Mouse (Mus musculus): ENCODE results near the gene Synj2. TPM values are rescaled to one million over a fixed set of nuclear protein-coding genes. Genes with fewer than 3 reads are reported as not detected.

The Synj2 gene
- polyA plus RNA-seq, 1 experiment, result 1.6 TPM

- TF ChIP-seq CTCF (IDR thresholded peaks at IDR 0.05; ENCODE audit: extremely low read depth, insufficient read depth, insufficient read length, insufficient replicate concordance), result no peak
- no peak for TF ChIP-seq POLR2A (IDR thresholded peaks at IDR 0.05; ENCODE audit: low read depth, low read length)
- no peak overlapping the region for H3K27ac ChIP-seq (ENCODE audit: insufficient read depth, low read length)
- 97% methylated on average over 3 of the region's 3 CpGs for WGBS
Observed at GRCm38 (mm10) chr17:5969246-5969645, 28.2 kb downstream of the Synj2 start.

DNA sequence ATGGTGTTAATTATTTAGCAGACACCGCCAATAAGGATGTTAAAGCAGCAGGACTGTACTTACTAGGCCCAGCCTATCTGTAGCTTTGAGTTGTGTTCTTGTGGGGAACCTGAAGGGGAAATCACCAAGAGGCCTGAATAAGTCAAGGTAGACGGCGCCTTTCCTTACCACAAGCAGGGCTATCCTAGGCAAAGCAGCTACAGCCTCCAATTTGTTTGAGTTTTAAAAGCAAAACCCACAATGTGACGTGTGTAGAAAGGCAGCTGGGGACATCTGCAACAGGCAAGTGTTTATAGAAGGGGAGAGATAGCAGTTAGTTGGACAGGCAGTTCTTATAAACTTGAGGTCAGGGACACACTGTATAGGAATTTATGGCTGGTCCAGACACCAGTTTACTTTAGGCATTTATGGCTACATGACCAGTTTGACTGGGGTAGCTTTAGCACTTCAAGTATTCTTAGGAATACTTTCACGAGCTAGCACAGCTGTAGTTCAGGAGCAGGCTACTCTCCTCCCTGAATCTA, 29.3 kb downstream of the Synj2 start:
- H3K4me3 ChIP-seq (ENCODE audit: extremely low read depth, insufficient read depth, insufficient read length), result no peak overlapping the region
- H3K27ac ChIP-seq (ENCODE audit: insufficient read depth, low read length), result no peak overlapping the region
- WGBS, result 80% methylated on average over 5 of the region's 5 CpGs
- no peaks in the 10 kb centered on the region for H3K27me3 ChIP-seq (ENCODE audit: control insufficient read depth, insufficient read depth, low read length)
- no peak for DNase-seq (ENCODE audit: low read depth in 1 of 2, low spot score in 2 of 2)
- H3K4me1 ChIP-seq (ENCODE audit: control insufficient read depth, insufficient read depth, insufficient read length), result peaks cover 2% of the 10 kb centered on the region; the same call in 1 of the 2 replicates
- H3K36me3 ChIP-seq (ENCODE audit: control insufficient read depth, insufficient read depth, low read length), result no peaks in the 10 kb centered on the region
- TF ChIP-seq CTCF (IDR thresholded peaks at IDR 0.05; ENCODE audit: extremely low read depth, insufficient read depth, insufficient read length, insufficient replicate concordance) (no peak), POLR2A (IDR thresholded peaks at IDR 0.05; ENCODE audit: low read depth, low read length) (no peak)

More at GRCm38 (mm10) chr17:5969246-5969645, 28.2 kb downstream of the Synj2 start:
- H3K4me3 ChIP-seq (ENCODE audit: extremely low read depth, insufficient read depth, insufficient read length), result no peak overlapping the region
- no peaks in the 10 kb centered on the region for H3K4me1 ChIP-seq (ENCODE audit: control insufficient read depth, insufficient read depth, insufficient read length)
- H3K27me3 ChIP-seq (ENCODE audit: control insufficient read depth, insufficient read depth, low read length), result no peaks in the 10 kb centered on the region
- no peaks in the 10 kb centered on the region for H3K36me3 ChIP-seq (ENCODE audit: control insufficient read depth, insufficient read depth, low read length)
- DNase-seq (ENCODE audit: low read depth in 1 of 2, low spot score in 2 of 2), result no peak

DNA sequence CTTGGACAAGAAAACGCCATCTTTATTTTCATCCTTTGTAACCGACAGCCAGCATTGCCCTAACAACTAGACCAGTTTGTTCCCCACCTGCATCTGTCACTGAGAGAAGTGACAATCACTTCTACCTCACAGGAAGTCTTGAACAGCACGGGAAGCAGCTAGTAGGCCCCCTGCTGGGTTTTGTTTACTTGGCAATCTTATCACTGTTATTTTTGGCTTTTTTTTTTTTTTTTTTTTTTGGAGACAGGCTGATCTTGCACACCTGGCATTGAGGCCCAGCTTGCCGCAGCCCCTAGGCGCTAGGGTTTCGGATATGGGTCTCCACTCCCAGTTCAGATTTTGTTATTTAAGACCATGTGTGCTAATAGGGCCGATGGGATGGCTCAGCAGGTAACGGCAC, 32.5 kb downstream of the Synj2 start:
- Histone ChIP-seq H3K4me1 (ENCODE audit: control insufficient read depth, insufficient read depth, insufficient read length) (peaks cover 2% of the 10 kb centered on the region; the same call in 1 of the 2 replicates), H3K27me3 (ENCODE audit: control insufficient read depth, insufficient read depth, low read length) (no peaks in the 10 kb centered on the region), H3K27ac (ENCODE audit: insufficient read depth, low read length) (no peak overlapping the region), H3K4me3 (ENCODE audit: extremely low read depth, insufficient read depth, insufficient read length) (no peak overlapping the region), H3K36me3 (ENCODE audit: control insufficient read depth, insufficient read depth, low read length) (no peaks in the 10 kb centered on the region)
- TF ChIP-seq POLR2A (IDR thresholded peaks at IDR 0.05; ENCODE audit: low read depth, low read length), result no peak
- no peak for TF ChIP-seq CTCF (IDR thresholded peaks at IDR 0.05; ENCODE audit: extremely low read depth, insufficient read depth, insufficient read length, insufficient replicate concordance)
- DNase-seq (ENCODE audit: low read depth in 1 of 2, low spot score in 2 of 2), result no peak
- 65% methylated on average over 8 of the region's 8 CpGs for WGBS

DNA sequence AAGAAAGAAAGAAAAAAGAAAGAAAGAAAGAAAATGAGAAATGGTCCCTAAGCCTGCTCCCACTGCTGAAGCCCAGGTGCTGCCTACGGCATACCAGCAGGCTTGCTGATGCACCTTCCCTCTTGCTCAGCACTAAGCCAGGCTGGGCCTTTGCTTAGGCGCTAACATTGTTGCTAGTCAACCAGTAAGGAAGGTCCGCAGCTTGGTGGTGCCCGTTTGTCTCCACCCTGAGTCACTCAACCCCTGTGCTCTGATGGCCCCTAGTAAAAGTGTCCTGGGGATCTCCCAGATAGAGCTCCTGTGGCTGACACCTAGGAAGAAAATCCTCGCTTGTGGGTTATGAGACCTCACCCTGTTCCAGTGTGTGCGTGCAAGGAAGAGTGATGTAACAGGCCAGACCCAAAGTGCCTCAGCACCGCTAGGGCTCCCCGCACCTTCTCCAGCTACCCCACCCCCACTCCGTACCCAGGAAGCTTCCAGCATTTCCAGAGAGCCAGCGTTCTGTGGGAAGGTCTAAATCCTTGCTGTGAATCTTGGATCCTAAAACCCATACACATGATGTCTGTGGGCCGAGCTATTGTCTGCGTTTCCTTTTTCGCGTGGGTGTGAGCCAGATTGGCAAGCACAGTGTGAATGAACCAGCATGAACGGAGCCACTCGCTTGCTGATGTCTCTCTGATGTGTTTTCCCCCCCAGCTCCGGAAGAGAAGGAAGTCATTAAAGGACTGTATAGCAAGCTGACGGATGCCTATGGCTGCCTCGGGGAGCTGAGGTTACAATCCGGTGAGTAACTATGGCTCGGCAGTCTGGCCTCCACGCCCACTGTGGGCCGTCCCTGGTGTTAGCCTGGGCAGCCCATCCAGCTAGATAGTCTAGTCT, 34.3 kb downstream of the Synj2 start:
- no peak for TF ChIP-seq CTCF (IDR thresholded peaks at IDR 0.05; ENCODE audit: extremely low read depth, insufficient read depth, insufficient read length, insufficient replicate concordance)
- TF ChIP-seq POLR2A (IDR thresholded peaks at IDR 0.05; ENCODE audit: low read depth, low read length), result no peak
- no peaks in the 10 kb centered on the region for H3K27me3 ChIP-seq (ENCODE audit: control insufficient read depth, insufficient read depth, low read length)
- H3K36me3 ChIP-seq (ENCODE audit: control insufficient read depth, insufficient read depth, low read length), result no peaks in the 10 kb centered on the region
- 15% methylated on average over 23 of the region's 23 CpGs for WGBS
- peak overlapping the region; percentile 36 for H3K4me3 ChIP-seq (ENCODE audit: extremely low read depth, insufficient read depth, insufficient read length)
- H3K27ac ChIP-seq (ENCODE audit: insufficient read depth, low read length), result peak overlapping the region; percentile 11; the same call in 1 of the 2 replicates
- H3K4me1 ChIP-seq (ENCODE audit: control insufficient read depth, insufficient read depth, insufficient read length), result peaks cover 2% of the 10 kb centered on the region; the same call in 1 of the 2 replicates
- peak; percentile 31 to 34 for DNase-seq (ENCODE audit: low read depth in 1 of 2, low spot score in 2 of 2)

DNA sequence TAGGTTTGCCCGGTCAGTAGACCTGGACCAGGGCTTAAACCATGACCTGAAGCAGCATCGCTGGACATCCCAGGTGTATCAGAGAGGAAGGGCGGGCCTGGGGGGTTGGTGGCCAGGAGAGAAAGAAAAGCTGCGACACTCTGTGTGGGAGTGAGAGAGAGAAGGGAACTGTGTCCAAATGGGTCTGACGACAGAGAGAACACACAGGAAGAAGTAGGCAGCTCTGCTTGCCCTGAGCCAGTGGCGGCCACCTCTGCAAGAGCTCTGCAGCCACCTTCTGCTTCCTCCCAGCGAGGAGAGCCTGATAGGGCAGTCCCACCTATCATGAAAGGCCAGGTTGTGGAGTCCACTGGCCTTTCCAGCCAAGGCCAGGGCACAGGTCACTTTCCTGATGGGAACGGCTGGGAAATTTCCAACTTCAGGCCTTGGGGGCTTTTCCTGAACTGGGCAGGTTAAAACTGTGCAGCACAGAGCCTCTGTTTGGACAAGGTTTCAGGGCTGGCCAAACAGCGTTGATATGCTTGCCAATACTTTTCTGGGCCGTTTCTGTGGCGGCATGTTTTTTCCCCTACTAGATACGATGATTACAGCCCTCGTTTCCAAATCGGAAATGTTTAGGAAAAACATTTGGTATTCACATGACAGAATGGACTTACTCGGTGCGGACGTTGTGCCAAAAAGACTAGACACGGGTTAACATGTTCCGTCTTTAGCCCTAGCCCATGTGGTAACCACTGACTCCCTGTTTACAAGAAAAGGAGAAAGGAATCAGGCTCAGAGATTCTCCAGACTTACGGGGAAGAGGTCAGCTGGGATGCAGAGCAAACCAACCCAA, 35.4 kb downstream of the Synj2 start:
- Histone ChIP-seq H3K4me3 (ENCODE audit: extremely low read depth, insufficient read depth, insufficient read length) (peak overlapping the region; percentile 36; the same call in 1 of the 2 replicates), H3K27ac (ENCODE audit: insufficient read depth, low read length) (peak overlapping the region; percentile 26; the same call in 1 of the 2 replicates), H3K36me3 (ENCODE audit: control insufficient read depth, insufficient read depth, low read length) (no peaks in the 10 kb centered on the region), H3K4me1 (ENCODE audit: control insufficient read depth, insufficient read depth, insufficient read length) (peaks cover 2% of the 10 kb centered on the region; the same call in 1 of the 2 replicates), H3K27me3 (ENCODE audit: control insufficient read depth, insufficient read depth, low read length) (no peaks in the 10 kb centered on the region)
- WGBS, result 65% methylated on average over 20 of the region's 20 CpGs
- TF ChIP-seq POLR2A (IDR thresholded peaks at IDR 0.05; ENCODE audit: low read depth, low read length) (no peak), CTCF (IDR thresholded peaks at IDR 0.05; ENCODE audit: extremely low read depth, insufficient read depth, insufficient read length, insufficient replicate concordance) (no peak)
- peak in 1 of 2 experiments; percentile 12 for DNase-seq (ENCODE audit: low read depth in 1 of 2, low spot score in 2 of 2)

- no peaks in the 10 kb centered on the region for H3K36me3 ChIP-seq (ENCODE audit: control insufficient read depth, insufficient read depth, low read length)
- H3K27me3 ChIP-seq (ENCODE audit: control insufficient read depth, insufficient read depth, low read length), result no peaks in the 10 kb centered on the region
- no peak overlapping the region for H3K4me3 ChIP-seq (ENCODE audit: extremely low read depth, insufficient read depth, insufficient read length)
- WGBS, result 67% methylated on average over 16 of the region's 16 CpGs
- H3K27ac ChIP-seq (ENCODE audit: insufficient read depth, low read length), result peak overlapping the region; percentile 3; the same call in 1 of the 2 replicates
- H3K4me1 ChIP-seq (ENCODE audit: control insufficient read depth, insufficient read depth, insufficient read length), result peaks cover 2% of the 10 kb centered on the region; the same call in 1 of the 2 replicates
- DNase-seq (ENCODE audit: low read depth in 1 of 2, low spot score in 2 of 2), result no peak
- TF ChIP-seq POLR2A (IDR thresholded peaks at IDR 0.05; ENCODE audit: low read depth, low read length) (no peak), CTCF (IDR thresholded peaks at IDR 0.05; ENCODE audit: extremely low read depth, insufficient read depth, insufficient read length, insufficient replicate concordance) (no peak)
Observed at GRCm38 (mm10) chr17:5977056-5977920, 36.2 kb downstream of the Synj2 start.
